Mouse (Mus musculus): Measurements from ENCODE around the gene Acvr1b.

- TF ChIP-seq CTCF (IDR thresholded peaks at IDR 0.05) (no peak), EP300 (IDR thresholded peaks at IDR 0.05) (no peak)
These were observed 55.2 kb downstream of the Acvr1b start for GRCm38 (mm10) chr15:101228866-101229590.

Measured in lung, postnatal 0 days (tissue).